Mouse (Mus musculus) lung, postnatal 0 days (tissue): Measurements from ENCODE around the gene Tlk1.

Experiments
- CTCF ChIP-seq: IDR thresholded peaks from 2 replicates; pipeline ENCODE4 v1.5.1; 2016; ENCODE audit warnings: antibody characterized with exemption, mild to moderate bottlenecking
- EP300 ChIP-seq: IDR thresholded peaks from 2 replicates; pipeline ENCODE4 v1.6.1; 2016; ENCODE audit warnings: antibody characterized with exemption, mild to moderate bottlenecking, control low read depth

DNA sequence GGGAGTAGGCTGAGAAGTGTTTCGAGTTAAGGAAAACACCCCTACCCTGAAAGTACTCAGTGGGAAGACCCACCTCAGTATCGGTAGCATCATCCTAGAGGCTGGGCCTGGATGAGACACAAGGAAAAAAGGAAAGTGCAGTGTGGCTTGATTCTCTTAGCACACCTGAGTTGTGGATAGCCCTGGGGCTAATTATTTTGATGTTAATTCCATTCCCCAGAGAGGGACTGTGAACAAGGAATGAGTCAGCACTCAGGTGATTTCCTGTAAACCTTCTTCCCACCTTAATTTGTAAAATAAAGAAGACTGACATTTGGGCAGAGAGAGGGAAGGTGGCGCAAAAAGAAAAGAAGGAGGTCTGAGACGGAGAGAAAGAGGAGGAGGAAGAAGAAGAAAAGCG lies 19.5 kb downstream of the Tlk1 start:
- TF ChIP-seq EP300 (no peak), CTCF (no peak)
